Mouse (Mus musculus) left cerebral cortex, postnatal 25 days (tissue): ENCODE data around the gene Magoh. TPM values are rescaled to one million over a fixed set of nuclear protein-coding genes. Genes with fewer than 3 reads are reported as not detected.
A peak's percentile ranks its signal among the peaks of the same experiment; 100 is the strongest.

ENCODE experiments used
- DNase-seq, 2 experiments: peaks; one replicate each; pipeline ENCODE4 v3.0.0; 2022; ENCODE audit warnings: low spot score in 2 of 2, mixed read lengths in 1 of 2
- intact Hi-C: fragments of 180-260 bp; cut with DNase I; formaldehyde crosslinking; loops from one replicate; pipeline ENCODE4 v1.15.1; 2025
- total RNA-seq, 2 experiments: library from RNA; stranded (reverse); gene quantifications; 2 replicates each; pipeline ENCODE4 v1.2.3; 2021

The Magoh gene
- 10 to 100 TPM; 36.1 to 38.8 TPM for total RNA-seq

DNA sequence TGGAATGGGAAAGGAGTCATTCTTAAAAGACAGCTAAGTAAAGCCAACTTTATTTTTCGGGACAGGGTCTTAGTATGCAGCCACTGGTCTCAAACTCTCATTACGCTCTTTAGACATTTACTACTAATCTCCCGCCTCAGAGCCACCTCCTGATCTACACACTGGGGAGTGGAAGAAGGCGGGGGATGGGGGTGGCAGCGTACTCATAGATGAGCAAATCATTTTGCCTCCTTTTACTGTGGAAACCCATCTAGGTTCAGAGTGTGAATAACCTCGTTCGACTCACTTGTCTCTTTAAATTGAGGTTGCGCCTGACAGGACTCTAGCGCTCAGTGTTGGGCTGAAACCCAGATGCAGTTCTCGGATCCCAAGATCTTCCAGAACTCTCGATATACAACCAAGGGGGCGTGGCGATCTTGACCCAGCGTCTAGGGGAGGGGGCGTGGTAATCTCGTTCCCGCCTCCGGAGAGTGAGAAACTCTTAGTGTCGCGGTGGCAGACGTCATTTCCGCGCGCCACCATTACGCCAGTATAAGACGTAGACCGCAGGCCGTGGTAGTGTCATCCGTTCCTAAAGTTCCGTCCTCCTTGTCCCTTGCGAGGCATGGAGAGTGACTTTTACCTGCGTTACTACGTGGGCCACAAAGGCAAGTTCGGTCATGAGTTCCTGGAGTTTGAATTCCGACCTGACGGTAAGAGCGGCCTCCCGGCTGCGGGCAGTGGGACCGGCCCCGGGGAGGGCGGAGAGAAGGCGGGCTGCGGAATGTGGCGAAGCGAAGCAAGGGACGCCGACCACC lies at the start of gene Magoh:
Magoh (plus strand) TSS at position 502 of the 797 bp plus-strand sequence.
- intact Hi-C loops, result loop anchor here (1.0 kb wide), 1 partner anchor 10 kb away; the partner anchor contains the start of gene 0610037L13Rik
- DNase-seq, result peak; percentile 98

GRCm38 (mm10) chr4:107830189-107830588 lies 49.4 kb upstream of the Magoh start:
- intact Hi-C loops, result loop anchor here (1.0 kb wide), 1 partner anchor 27 kb away; no protein-coding TSS in a partner anchor
- DNase-seq, result peak; percentile 50 to 84

- no peak for DNase-seq
- intact Hi-C loops, result loop anchor here (1.0 kb wide), 1 partner anchor 28 kb away; no protein-coding TSS in a partner anchor
Measured at GRCm38 (mm10) chr4:107830821-107831221, 48.7 kb upstream of the Magoh start.

DNA sequence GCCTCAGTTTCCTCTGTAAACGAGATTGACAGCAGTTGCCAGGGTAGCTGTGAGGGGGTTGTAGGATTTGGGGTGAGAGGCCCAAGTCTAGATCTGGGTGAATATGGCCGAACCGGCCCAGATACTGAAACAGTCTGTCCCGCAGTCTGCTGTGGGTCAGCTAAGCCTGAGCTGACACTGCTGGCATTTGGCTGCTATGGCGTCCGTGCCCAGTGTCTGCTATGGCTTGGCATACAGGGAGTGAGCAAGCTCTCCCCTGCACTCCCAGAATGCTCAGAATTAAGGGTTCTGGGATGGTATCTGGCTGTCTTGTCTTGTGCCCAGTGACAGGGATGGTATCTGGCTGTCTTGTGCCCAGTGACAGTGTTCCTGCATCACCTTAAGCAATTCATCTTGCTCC lies 47.9 kb upstream of the Magoh start:
- DNase-seq, result no peak

GRCm38 (mm10) chr4:107833525-107833924 lies 46.0 kb upstream of the Magoh start:
- intact Hi-C loops, result no loop called here
- no peak for DNase-seq

More for the DNA sequence above, 47.9 kb upstream of the Magoh start:
- intact Hi-C loops, result no loop called here

DNA sequence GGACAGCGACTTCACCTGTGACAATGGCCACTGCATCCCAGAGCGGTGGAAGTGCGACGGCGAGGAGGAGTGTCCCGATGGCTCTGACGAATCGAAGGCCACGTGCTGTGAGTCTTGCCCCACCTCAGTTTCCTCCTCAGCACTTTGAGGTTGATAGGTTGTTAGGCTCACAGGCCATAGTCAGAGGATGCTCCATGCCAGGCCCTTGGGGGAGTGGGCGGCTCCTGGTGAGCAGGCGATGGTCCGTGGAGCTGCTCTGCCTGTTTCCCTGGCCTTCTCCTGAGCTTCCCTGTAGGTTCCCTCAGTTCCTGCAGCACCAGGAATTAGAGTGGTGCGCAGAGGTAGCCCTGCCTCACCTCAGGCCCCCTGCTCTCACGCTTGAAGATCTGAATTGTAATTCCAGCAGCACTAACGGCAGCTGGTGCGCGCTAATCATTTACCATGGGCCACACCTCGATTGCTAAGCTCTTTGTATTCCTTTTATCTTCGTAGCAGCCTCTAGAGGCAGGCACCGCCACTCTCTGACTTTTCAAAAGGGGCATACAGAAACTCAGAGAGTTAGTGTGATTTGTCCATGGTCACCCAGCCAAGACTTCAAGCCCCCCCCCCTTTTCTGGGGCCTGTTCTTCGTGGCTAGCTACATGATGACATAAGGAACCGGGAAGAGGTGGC lies 44.8 kb upstream of the Magoh start:
- DNase-seq, result no peak
- intact Hi-C loops, result no loop called here

- intact Hi-C loops, result no loop called here
- DNase-seq, result no peak
Measured at GRCm38 (mm10) chr4:107835508-107835909, 44.0 kb upstream of the Magoh start.

DNA sequence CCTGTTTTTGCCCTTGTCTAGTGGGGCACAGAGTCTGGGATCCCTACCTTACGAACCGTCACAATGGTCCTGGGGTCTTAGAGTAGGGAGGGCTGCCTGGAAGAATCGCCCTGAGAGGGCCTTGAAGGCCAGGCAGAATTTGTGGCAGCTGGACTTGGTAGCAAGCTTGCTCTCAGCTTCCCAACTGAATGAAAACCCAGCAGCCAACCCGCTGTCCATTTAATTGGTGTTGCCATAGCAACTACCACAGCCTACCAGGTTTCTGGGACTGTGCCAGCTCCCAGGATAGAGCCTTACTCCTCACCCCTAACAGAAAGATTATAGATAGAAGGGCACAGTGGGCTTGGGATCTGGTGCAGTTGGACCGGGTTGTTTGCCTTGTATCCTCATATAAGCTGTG lies 42.8 kb upstream of the Magoh start:
- DNase-seq, result peak; percentile 77 to 84
- intact Hi-C loops, result no loop called here

DNA sequence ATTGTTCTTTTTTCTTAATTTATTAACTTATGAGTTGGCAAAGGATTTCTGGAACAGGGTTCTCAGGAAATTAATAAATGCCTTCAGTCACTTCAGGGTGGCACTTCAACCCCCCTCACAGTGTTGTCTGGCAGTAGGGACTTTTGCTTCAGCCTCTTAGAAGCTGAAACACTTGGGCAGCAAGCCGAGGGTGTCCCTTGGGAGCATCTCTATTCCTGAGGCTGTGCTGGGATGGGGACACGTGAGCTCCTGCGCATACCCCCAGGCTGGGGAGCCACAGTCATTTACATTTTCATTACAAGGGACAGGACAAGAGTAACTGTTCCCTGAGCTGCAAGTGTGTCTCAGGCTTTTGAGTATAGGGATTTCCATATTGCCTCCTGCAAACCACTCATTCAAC lies 41.6 kb upstream of the Magoh start:
- DNase-seq, result no peak
- intact Hi-C loops, result no loop called here

DNA sequence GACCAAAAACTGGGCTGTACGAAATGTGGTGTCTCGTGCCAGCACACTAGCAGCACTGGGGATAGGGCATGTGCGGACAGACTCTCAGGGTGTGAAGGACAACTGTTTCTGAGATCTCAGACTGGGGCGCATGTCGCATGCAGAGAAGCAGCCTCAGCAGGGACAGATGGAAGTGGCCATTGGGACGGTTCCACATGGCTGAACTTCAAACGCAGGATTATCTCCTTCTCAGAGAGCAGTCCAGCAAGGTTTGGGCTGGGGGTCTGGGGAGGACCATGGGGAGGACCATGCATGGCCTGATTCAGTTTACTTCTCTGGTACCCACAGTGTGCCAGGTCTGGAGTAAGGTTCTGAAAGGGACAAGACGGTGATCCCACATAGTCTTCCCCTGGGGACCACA lies 35.9 kb upstream of the Magoh start:
- no peak for DNase-seq
- intact Hi-C loops, result no loop called here

DNA sequence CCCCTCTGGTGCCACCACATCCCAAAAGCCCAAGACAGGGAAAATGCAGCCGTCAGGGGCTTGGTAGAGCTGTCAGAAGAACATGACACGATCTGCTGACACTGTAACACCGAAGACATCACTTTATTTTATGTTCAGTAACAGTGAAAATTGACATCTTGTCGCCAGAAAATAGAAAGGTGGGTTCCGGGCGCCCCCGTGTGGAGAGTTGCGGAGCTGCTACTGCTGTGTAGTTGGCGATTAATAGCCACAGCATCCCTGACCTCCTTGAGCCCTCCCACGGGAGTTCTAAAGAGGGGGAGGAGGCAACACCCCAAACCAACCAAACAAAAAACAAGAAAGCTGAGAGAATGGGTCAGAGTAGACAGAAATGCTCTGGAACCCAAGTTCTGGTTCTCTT lies 34.6 kb upstream of the Magoh start:
- intact Hi-C loops, result loop anchor here (1.0 to 5.0 kb wide), 2 partner anchors 43 to 107 kb away; partner anchors contain the start of gene Lrp8
- DNase-seq, result peak; percentile 78 to 80

GRCm38 (mm10) chr4:107846795-107847194 lies 32.8 kb upstream of the Magoh start:
- intact Hi-C loops, result loop anchor here (5.0 kb wide), 1 partner anchor 44 kb away; the partner anchor contains the start of gene Lrp8
- no peak for DNase-seq

- intact Hi-C loops, result loop anchor here (5.0 kb wide), 1 partner anchor 46 kb away; the partner anchor contains the start of gene Lrp8
- no peak for DNase-seq
Measured at GRCm38 (mm10) chr4:107848546-107848945, 31.0 kb upstream of the Magoh start.

- intact Hi-C loops, result loop anchor here (5.0 kb wide), 1 partner anchor 47 kb away; the partner anchor contains the start of gene Lrp8
- peak in 1 of 2 experiments; percentile 63 for DNase-seq
Measured at GRCm38 (mm10) chr4:107849621-107850020, 29.9 kb upstream of the Magoh start.

- no peak for DNase-seq
- intact Hi-C loops, result no loop called here
Measured at GRCm38 (mm10) chr4:107850091-107850490, 29.5 kb upstream of the Magoh start.

GRCm38 (mm10) chr4:107853333-107853732 lies 26.2 kb upstream of the Magoh start:
- intact Hi-C loops, result no loop called here

GRCm38 (mm10) chr4:107853836-107854235 lies 25.7 kb upstream of the Magoh start:
- DNase-seq, result no peak
- intact Hi-C loops, result no loop called here

More at GRCm38 (mm10) chr4:107853333-107853732, 26.2 kb upstream of the Magoh start:
- no peak for DNase-seq

DNA sequence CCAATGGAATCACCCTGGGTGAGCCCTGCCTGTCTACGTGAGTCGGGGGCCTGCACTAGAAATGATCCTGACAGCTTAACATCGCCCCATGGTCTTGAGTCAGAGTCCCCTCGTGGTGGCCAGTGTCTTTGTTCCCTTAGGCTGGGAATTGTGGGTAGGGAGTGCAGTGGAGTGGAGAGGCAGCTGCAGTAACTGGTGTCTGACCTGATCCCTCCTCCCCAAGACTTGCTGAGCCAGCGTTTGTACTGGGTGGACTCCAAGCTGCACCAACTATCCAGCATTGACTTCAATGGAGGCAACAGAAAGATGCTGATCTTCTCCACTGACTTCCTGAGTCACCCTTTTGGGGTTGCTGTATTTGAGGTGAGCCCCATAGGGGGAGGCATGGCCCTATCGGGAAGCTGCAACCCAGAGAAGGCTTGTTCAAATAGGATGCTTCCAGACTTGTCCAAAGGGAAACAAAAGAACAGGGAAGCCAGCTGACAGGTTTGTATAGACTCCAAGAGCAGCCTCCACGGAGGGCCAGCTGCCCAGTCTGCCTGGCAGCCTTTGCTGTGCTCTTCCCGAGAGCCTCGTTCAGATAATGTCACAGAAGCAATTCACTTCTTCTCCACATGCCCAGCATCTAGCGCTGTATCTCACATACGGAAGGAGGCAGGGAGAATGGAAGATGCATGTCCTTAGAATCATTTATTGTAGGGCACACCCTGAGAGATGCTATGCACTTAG lies 22.4 kb upstream of the Magoh start:
- peak in 1 of 2 experiments; percentile 59 for DNase-seq
- intact Hi-C loops, result no loop called here

GRCm38 (mm10) chr4:107858995-107859394 lies 20.6 kb upstream of the Magoh start:
- intact Hi-C loops, result no loop called here
- DNase-seq, result no peak

- intact Hi-C loops, result no loop called here
- peak in 1 of 2 experiments; percentile 64 for DNase-seq
Measured at GRCm38 (mm10) chr4:107864866-107865265, 14.7 kb upstream of the Magoh start.
